24 mouse cellular contexts compared by ENCODE assay signal in genomic region chr9:46819808-46820207, GRCm38 (mm10).
DNase-seq lines count a peak whose midpoint lies in the region; ATAC-seq lines count a peak whose summit lies in the region.
"Had no signal": no experiment of that assay in that cellular context is flagged by ENCODE, and none has a peak within 500 bp of the region (broad histone marks: within the 10 kb centered on the region; RNA-seq: fewer than 3 reads in every experiment).

No protein-coding gene starts in this region.

- H3K36me3 ChIP-seq in hindbrain, embryonic 10.5 days, result no peaks in the 10 kb centered on the region
- H3K36me3 ChIP-seq in hindbrain, embryonic 11.5 days (ENCODE audit: control insufficient read depth, insufficient read depth, low read length), result no peaks in the 10 kb centered on the region
- H3K36me3 ChIP-seq in hindbrain, embryonic 12.5 days, result no peaks in the 10 kb centered on the region
- no peaks in the 10 kb centered on the region for H3K36me3 ChIP-seq in limb, embryonic 15.5 days
- H3K36me3 ChIP-seq: lung, embryonic 15.5 days; midbrain, embryonic 12.5 days had no signal

- H3K4me3 ChIP-seq in hindbrain, embryonic 10.5 days, result no peak overlapping the region
- no peak overlapping the region for H3K4me3 ChIP-seq in hindbrain, embryonic 11.5 days (ENCODE audit: low read depth, low read length)
- no peak overlapping the region for H3K4me3 ChIP-seq in hindbrain, embryonic 12.5 days
- H3K4me3 ChIP-seq in limb, embryonic 15.5 days, result no peak overlapping the region
- H3K4me3 ChIP-seq: forebrain, embryonic 13.5 days; left cerebral cortex, adult 2 months; lung, embryonic 15.5 days; midbrain, embryonic 12.5 days had no signal

- no peaks in the 10 kb centered on the region for H3K9me3 ChIP-seq in hindbrain, embryonic 10.5 days
- no peaks in the 10 kb centered on the region for H3K9me3 ChIP-seq in hindbrain, embryonic 11.5 days (ENCODE audit: control insufficient read depth, low read length)
- no peaks in the 10 kb centered on the region for H3K9me3 ChIP-seq in hindbrain, embryonic 12.5 days (replicated peaks)
- H3K9me3 ChIP-seq in limb, embryonic 15.5 days, result no peaks in the 10 kb centered on the region
- H3K9me3 ChIP-seq: forebrain, embryonic 13.5 days; lung, embryonic 15.5 days; midbrain, embryonic 12.5 days had no signal

- 69% methylated on average over 7 of the region's 7 CpGs for WGBS in hindbrain, embryonic 10.5 days
- 72% methylated on average over 7 of the region's 7 CpGs for WGBS in hindbrain, embryonic 11.5 days
- 44% methylated on average over 7 of the region's 7 CpGs for WGBS in hindbrain, embryonic 12.5 days
- WGBS in limb, embryonic 15.5 days, result 35% methylated on average over 7 of the region's 7 CpGs

- no peak overlapping the region for H3K9ac ChIP-seq in hindbrain, embryonic 11.5 days (ENCODE audit: low read depth, low read length)
- peak overlapping the region; percentile 18; the same call in 1 of the 2 replicates for H3K9ac ChIP-seq in hindbrain, embryonic 12.5 days
- no peak overlapping the region for H3K9ac ChIP-seq in limb, embryonic 15.5 days
- H3K9ac ChIP-seq: forebrain, embryonic 13.5 days; liver, embryonic 14.5 days; lung, embryonic 15.5 days; midbrain, embryonic 12.5 days had no signal

- H3K4me2 ChIP-seq in hindbrain, embryonic 11.5 days (replicated peaks; ENCODE audit: low read depth, low read length), result no peak overlapping the region
- H3K4me2 ChIP-seq in hindbrain, embryonic 12.5 days (replicated peaks), result no peak overlapping the region
- H3K4me2 ChIP-seq in limb, embryonic 15.5 days, result no peak overlapping the region
- H3K4me2 ChIP-seq: forebrain, embryonic 13.5 days; lung, embryonic 15.5 days; midbrain, embryonic 12.5 days had no signal

- peaks cover 11% of the 10 kb centered on the region for H3K4me1 ChIP-seq in hindbrain, embryonic 10.5 days (replicated peaks)
- H3K4me1 ChIP-seq in hindbrain, embryonic 11.5 days (replicated peaks; ENCODE audit: control insufficient read depth, insufficient read depth, low read length), result no peaks in the 10 kb centered on the region
- H3K4me1 ChIP-seq in hindbrain, embryonic 12.5 days, result peaks cover 10% of the 10 kb centered on the region
- H3K4me1 ChIP-seq in limb, embryonic 15.5 days, result peaks cover 14% of the 10 kb centered on the region; the same call in 1 of the 2 replicates

- H3K27ac ChIP-seq in hindbrain, embryonic 10.5 days, result peak overlapping the region; percentile 23; the same call in 1 of the 2 replicates
- H3K27ac ChIP-seq in hindbrain, embryonic 11.5 days (ENCODE audit: low read depth, low read length), result no peak overlapping the region
- H3K27ac ChIP-seq in hindbrain, embryonic 12.5 days, result peak overlapping the region; percentile 52
- H3K27ac ChIP-seq in limb, embryonic 15.5 days, result peak overlapping the region; percentile 17; the same call in 1 of the 2 replicates
- H3K27ac ChIP-seq: forebrain, embryonic 13.5 days; left cerebral cortex, adult 2 months; liver, embryonic 14.5 days; lung, embryonic 15.5 days; macrophage; midbrain, embryonic 12.5 days had no signal

- no peaks in the 10 kb centered on the region; the same call in 1 of the 2 replicates for H3K27me3 ChIP-seq in hindbrain, embryonic 10.5 days (ENCODE audit: insufficient read depth, poor library complexity, severe bottlenecking)
- no peaks in the 10 kb centered on the region; the same call in 1 of the 2 replicates for H3K27me3 ChIP-seq in hindbrain, embryonic 11.5 days (ENCODE audit: control insufficient read depth, insufficient read depth, low read length)
- H3K27me3 ChIP-seq in hindbrain, embryonic 12.5 days, result peaks cover 5% of the 10 kb centered on the region
- peaks cover 3% of the 10 kb centered on the region; the same call in 1 of the 2 replicates for H3K27me3 ChIP-seq in limb, embryonic 15.5 days
- H3K27me3 ChIP-seq: lung, embryonic 15.5 days had no signal

- no peak for DNase-seq in hindbrain, embryonic 10.5 days (ENCODE audit: low spot score)
- no peak for DNase-seq in hindbrain, embryonic 11.5 days (ENCODE audit: low spot score)
- DNase-seq in Muller cell, postnatal 12 days (ENCODE audit: inconsistent ontology term), result peak; percentile 16
- DNase-seq in neural tube, embryonic 10.5 days (ENCODE audit: extremely low spot score, low spot score), result no peak
- no peak for DNase-seq in adrenal gland, adult 8-10 months
- DNase-seq in cerebellum, postnatal 10 days, result no peak
- DNase-seq: adrenal gland, postnatal 10 days; B cell, adult 2 months; cerebellum, postnatal 14 days; gastrocnemius, postnatal 25 days; kidney, adult 8-10 months; kidney, postnatal 36 days; layer of hippocampus, adult 9-11 months; left cerebral cortex, postnatal 4 days; right cerebral cortex, adult 18-20 months; thymus, postnatal 25 days had no signal

- ATAC-seq in hindbrain, embryonic 11.5 days (ENCODE audit: low FRiP score), result no peak
- ATAC-seq in hindbrain, embryonic 12.5 days (ENCODE audit: low FRiP score), result no peak
- no peak for ATAC-seq in limb, embryonic 15.5 days (ENCODE audit: insufficient number of reproducible peaks, low FRiP score, low TSS enrichment, low read depth)
- ATAC-seq: forebrain, embryonic 13.5 days had no signal
